Mouse (Mus musculus): ENCODE results near the gene Igdcc4.

Gene Igdcc4

GRCm38 (mm10) chr9:65157631-65158030 is 56.3 kb downstream of the Igdcc4 start:
- no peak for DNase-seq (ENCODE audit: low read depth, low spot score)

- no peak for DNase-seq (ENCODE audit: low read depth, low spot score)
Observed at GRCm38 (mm10) chr9:65161188-65161587, 59.9 kb downstream of the Igdcc4 start.

- DNase-seq (ENCODE audit: low read depth, low spot score) = no peak
Observed at GRCm38 (mm10) chr9:65161881-65162280, 60.6 kb downstream of the Igdcc4 start.

GRCm38 (mm10) chr9:65162711-65163639 is 61.7 kb downstream of the Igdcc4 start:
- DNase-seq (ENCODE audit: low read depth, low spot score) = no peak

- no peak for DNase-seq (ENCODE audit: low read depth, low spot score)
Observed at GRCm38 (mm10) chr9:65164870-65165269, 63.6 kb downstream of the Igdcc4 start.

GRCm38 (mm10) chr9:65166386-65166785 is 65.1 kb downstream of the Igdcc4 start:
- DNase-seq (ENCODE audit: low read depth, low spot score) = no peak

GRCm38 (mm10) chr9:65168534-65168933 is 67.2 kb downstream of the Igdcc4 start:
- DNase-seq (ENCODE audit: low read depth, low spot score) = no peak

GRCm38 (mm10) chr9:65168952-65169351 is 67.7 kb downstream of the Igdcc4 start:
- no peak for DNase-seq (ENCODE audit: low read depth, low spot score)

GRCm38 (mm10) chr9:65172654-65173053 is 71.4 kb downstream of the Igdcc4 start:
- DNase-seq (ENCODE audit: low read depth, low spot score) = no peak

- no peak for DNase-seq (ENCODE audit: low read depth, low spot score)
Observed at GRCm38 (mm10) chr9:65175234-65175938, 74.1 kb downstream of the Igdcc4 start.

GRCm38 (mm10) chr9:65175939-65176871 is 74.9 kb downstream of the Igdcc4 start:
- DNase-seq (ENCODE audit: low read depth, low spot score) = no peak

- DNase-seq (ENCODE audit: low read depth, low spot score) = no peak
Observed at GRCm38 (mm10) chr9:65177497-65177896, 76.2 kb downstream of the Igdcc4 start.

- no peak for DNase-seq (ENCODE audit: low read depth, low spot score)
Observed at GRCm38 (mm10) chr9:65177912-65178311, 76.6 kb downstream of the Igdcc4 start.

GRCm38 (mm10) chr9:65178336-65179213 is 77.3 kb downstream of the Igdcc4 start:
- no peak for DNase-seq (ENCODE audit: low read depth, low spot score)

- no peak for DNase-seq (ENCODE audit: low read depth, low spot score)
Observed at GRCm38 (mm10) chr9:65179817-65180624, 78.7 kb downstream of the Igdcc4 start.

Data from CD4-positive helper T cell, adult 2 months (primary cell).